ENCODE assay signal across 23 mouse cellular contexts in genomic region chr2:33824935-33825514, GRCm38 (mm10).
DNase-seq lines count a peak whose midpoint lies in the region; ATAC-seq and TF ChIP-seq lines count a peak whose summit lies in the region.
"Had no signal": no experiment of that assay in that cellular context is flagged by ENCODE, and none has a peak within 500 bp of the region (broad histone marks: within the 10 kb centered on the region; RNA-seq: fewer than 3 reads in every experiment).

No protein-coding gene starts in this region.

- WGBS in hindbrain, embryonic 14.5 days: 86% methylated on average over 11 of the region's 11 CpGs
- WGBS in hindbrain, postnatal 0 days: 79% methylated on average over 11 of the region's 11 CpGs
- 78% methylated on average over 11 of the region's 11 CpGs for WGBS in intestine, embryonic 15.5 days

- no peak for DNase-seq in hindbrain, embryonic 14.5 days (ENCODE audit: low spot score)
- no peak for DNase-seq in hindbrain, postnatal 0 days (ENCODE audit: low spot score)
- DNase-seq in thymus, postnatal 0 days (ENCODE audit: low spot score): peak; percentile 65
- no peak for DNase-seq in thymus, postnatal 36 days
- DNase-seq in left cerebral cortex, adult 11 months (ENCODE audit: low spot score): no peak
- DNase-seq in adrenal gland, postnatal 4 days (ENCODE audit: low spot score in 2 of 2): no peak
- DNase-seq: adrenal gland, postnatal 10 days; cerebellum, postnatal 14 days; embryo, embryonic 11 days; kidney, adult 8-10 months; kidney, postnatal 14 days; left cerebral cortex, postnatal 4 days; lung, postnatal 14 days; right cerebral cortex, postnatal 14 days; spleen, adult 18-20 months had no signal

- no peaks in the 10 kb centered on the region for H3K9me3 ChIP-seq in hindbrain, embryonic 14.5 days (ENCODE audit: control insufficient read depth, low read length)
- H3K9me3 ChIP-seq in hindbrain, postnatal 0 days (ENCODE audit: low read length): no peaks in the 10 kb centered on the region
- H3K9me3 ChIP-seq in intestine, embryonic 15.5 days: no peaks in the 10 kb centered on the region
- H3K9me3 ChIP-seq: heart, embryonic 12.5 days; megakaryocyte, embryonic 14.5 days; neural tube, embryonic 15.5 days had no signal

- H3K27me3 ChIP-seq in hindbrain, embryonic 14.5 days (ENCODE audit: control insufficient read depth, insufficient read depth, low read length): no peaks in the 10 kb centered on the region
- H3K27me3 ChIP-seq in hindbrain, postnatal 0 days (ENCODE audit: insufficient read depth, low read length): no peaks in the 10 kb centered on the region
- H3K27me3 ChIP-seq in intestine, embryonic 15.5 days (replicated peaks): no peaks in the 10 kb centered on the region
- H3K27me3 ChIP-seq: megakaryocyte, embryonic 14.5 days; neural tube, embryonic 15.5 days had no signal

- no peak overlapping the region for H3K9ac ChIP-seq in hindbrain, embryonic 14.5 days
- H3K9ac ChIP-seq in hindbrain, postnatal 0 days (replicated peaks; ENCODE audit: low read length): no peak overlapping the region
- H3K9ac ChIP-seq in intestine, embryonic 15.5 days: no peak overlapping the region
- H3K9ac ChIP-seq: heart, embryonic 12.5 days; liver, embryonic 14.5 days; neural tube, embryonic 15.5 days had no signal

- H3K27ac ChIP-seq in hindbrain, embryonic 14.5 days: 0 out of 2 replicates have a peak overlapping the region, but pooled peaks have one; percentile 14
- no peak overlapping the region for H3K27ac ChIP-seq in hindbrain, postnatal 0 days
- no peak overlapping the region for H3K27ac ChIP-seq in intestine, embryonic 15.5 days
- H3K27ac ChIP-seq: left cerebral cortex, adult 2 months; liver, embryonic 14.5 days; neural tube, embryonic 15.5 days had no signal

- no peak for ATAC-seq in hindbrain, embryonic 14.5 days (ENCODE audit: low FRiP score)
- ATAC-seq in hindbrain, postnatal 0 days: no peak
- ATAC-seq in intestine, embryonic 15.5 days: peak; percentile 60
- ATAC-seq: activated CD4-positive, CD25-positive, alpha-beta regulatory T cell, adult 4 months; midbrain, embryonic 16.5 days had no signal

- TF ChIP-seq CTCF in hindbrain, postnatal 0 days (IDR thresholded peaks at IDR 0.05; ENCODE audit: low read depth): no peak

- H3K4me2 ChIP-seq in hindbrain, embryonic 14.5 days (replicated peaks): no peak overlapping the region
- H3K4me2 ChIP-seq in hindbrain, postnatal 0 days (ENCODE audit: low read depth, low read length): no peak overlapping the region
- H3K4me2 ChIP-seq in intestine, embryonic 15.5 days (replicated peaks): no peak overlapping the region
- H3K4me2 ChIP-seq: heart, embryonic 12.5 days; neural tube, embryonic 15.5 days had no signal

- H3K4me3 ChIP-seq in hindbrain, embryonic 14.5 days (replicated peaks; ENCODE audit: low read length): no peak overlapping the region
- H3K4me3 ChIP-seq in hindbrain, postnatal 0 days (ENCODE audit: low read length): no peak overlapping the region
- H3K4me3 ChIP-seq in intestine, embryonic 15.5 days (replicated peaks): no peak overlapping the region
- H3K4me3 ChIP-seq: heart, embryonic 12.5 days; left cerebral cortex, adult 2 months; megakaryocyte, embryonic 14.5 days; neural tube, embryonic 15.5 days had no signal

- peaks cover 8% of the 10 kb centered on the region; the same call in 1 of the 2 replicates for H3K4me1 ChIP-seq in hindbrain, embryonic 14.5 days (replicated peaks; ENCODE audit: control insufficient read depth, insufficient read depth, low read length)
- no peaks in the 10 kb centered on the region for H3K4me1 ChIP-seq in hindbrain, postnatal 0 days (ENCODE audit: insufficient read depth, low read length)
- H3K4me1 ChIP-seq in intestine, embryonic 15.5 days (replicated peaks): no peaks in the 10 kb centered on the region

- peaks cover 59% of the 10 kb centered on the region for H3K36me3 ChIP-seq in hindbrain, embryonic 14.5 days (replicated peaks; ENCODE audit: control insufficient read depth, insufficient read depth)
- H3K36me3 ChIP-seq in hindbrain, postnatal 0 days (ENCODE audit: insufficient read depth, low read length): peaks cover 51% of the 10 kb centered on the region; the same call in 1 of the 2 replicates
- peaks cover 11% of the 10 kb centered on the region; the same call in 1 of the 2 replicates for H3K36me3 ChIP-seq in intestine, embryonic 15.5 days
